Comparison of ENCODE assay signal across 24 mouse cellular contexts in genomic region chr15:56294910-56295438, GRCm38 (mm10).
A peak's percentile ranks its signal among the peaks of the same experiment; 100 is the strongest.
DNase-seq lines count a peak whose midpoint lies in the region; ATAC-seq and TF ChIP-seq lines count a peak whose summit lies in the region.
"Had no signal": no experiment of that assay in that cellular context is flagged by ENCODE, and none has a peak within 500 bp of the region (broad histone marks: within the 10 kb centered on the region; RNA-seq: fewer than 3 reads in every experiment).

No protein-coding gene starts in this region.

- H3K4me1 ChIP-seq in embryonic facial prominence, embryonic 14.5 days (ENCODE audit: control insufficient read depth, insufficient read depth, low read length): peaks cover 5% of the 10 kb centered on the region; the same call in 1 of the 2 replicates
- H3K4me1 ChIP-seq in limb, embryonic 14.5 days (ENCODE audit: control insufficient read depth, insufficient read depth, low read length): no peaks in the 10 kb centered on the region
- no peaks in the 10 kb centered on the region for H3K4me1 ChIP-seq in midbrain, embryonic 11.5 days (ENCODE audit: control insufficient read depth, insufficient read depth, low read length)
- H3K4me1 ChIP-seq: forebrain, embryonic 12.5 days; heart, embryonic 12.5 days; hindbrain, embryonic 13.5 days; midbrain, embryonic 10.5 days had no signal

- H3K9me3 ChIP-seq in embryonic facial prominence, embryonic 14.5 days (ENCODE audit: control insufficient read depth, low read length): no peaks in the 10 kb centered on the region
- no peaks in the 10 kb centered on the region for H3K9me3 ChIP-seq in limb, embryonic 14.5 days (ENCODE audit: control insufficient read depth, low read length)
- H3K9me3 ChIP-seq in midbrain, embryonic 11.5 days (ENCODE audit: control insufficient read depth, low read length): no peaks in the 10 kb centered on the region
- H3K9me3 ChIP-seq: forebrain, embryonic 12.5 days; heart, embryonic 12.5 days; hindbrain, embryonic 13.5 days; midbrain, embryonic 10.5 days had no signal

- peak; percentile 90 for ATAC-seq in embryonic facial prominence, embryonic 14.5 days (ENCODE audit: low read depth)
- ATAC-seq in limb, embryonic 14.5 days (ENCODE audit: low FRiP score, low read depth): peak; percentile 67; the same call in 1 of the 2 replicates
- ATAC-seq in midbrain, embryonic 11.5 days (ENCODE audit: low FRiP score): no peak
- no peak for ATAC-seq in CD4-positive, CD25-positive, alpha-beta regulatory T cell, adult 4 months

- no peak overlapping the region for H3K9ac ChIP-seq in embryonic facial prominence, embryonic 14.5 days (ENCODE audit: low read depth, low read length)
- H3K9ac ChIP-seq in limb, embryonic 14.5 days (ENCODE audit: low read depth, low read length, severe bottlenecking): no peak overlapping the region
- H3K9ac ChIP-seq in midbrain, embryonic 11.5 days (ENCODE audit: low read length): no peak overlapping the region
- H3K9ac ChIP-seq: forebrain, embryonic 12.5 days; heart, embryonic 12.5 days; hindbrain, embryonic 13.5 days; liver, embryonic 14.5 days; lung, embryonic 14.5 days had no signal

- peak; percentile 26 for DNase-seq in embryo, embryonic 10.5 days (ENCODE audit: low spot score)
- DNase-seq in embryo, embryonic 9.5 days (ENCODE audit: extremely low spot score): no peak
- DNase-seq in 3T3-L1 (ENCODE audit: low read depth, low spot score): peak; percentile 3
- peak; percentile 93 for DNase-seq in embryonic facial prominence, embryonic 14.5 days (ENCODE audit: low spot score)
- peak; percentile 79 for DNase-seq in limb, embryonic 14.5 days (ENCODE audit: low spot score)
- DNase-seq in heart, postnatal 10 days: no peak
- DNase-seq in midbrain, embryonic 11.5 days (ENCODE audit: low spot score, missing footprints): no peak
- DNase-seq: adrenal gland, postnatal 25 days; cerebellum, adult 8-10 months; heart, adult 18-20 months; heart, postnatal 14 days; kidney, adult 8-10 months; kidney, postnatal 10 days; left cerebral cortex, postnatal 4 days; lung, embryonic 14.5 days; lung, postnatal 36 days; thymus, adult 2 months had no signal

- no peak overlapping the region for H3K4me2 ChIP-seq in embryonic facial prominence, embryonic 14.5 days (ENCODE audit: low read depth, low read length)
- no peak overlapping the region for H3K4me2 ChIP-seq in limb, embryonic 14.5 days (replicated peaks; ENCODE audit: low read depth, low read length, severe bottlenecking)
- H3K4me2 ChIP-seq in midbrain, embryonic 11.5 days: no peak overlapping the region
- H3K4me2 ChIP-seq: forebrain, embryonic 12.5 days; heart, embryonic 12.5 days; hindbrain, embryonic 13.5 days; lung, embryonic 14.5 days had no signal

- 37% methylated on average over 3 of the region's 3 CpGs for WGBS in embryonic facial prominence, embryonic 14.5 days
- 22% methylated on average over 3 of the region's 3 CpGs for WGBS in limb, embryonic 14.5 days
- WGBS in midbrain, embryonic 11.5 days: 83% methylated on average over 3 of the region's 3 CpGs

- TF ChIP-seq POLR2A in limb, embryonic 14.5 days (IDR thresholded peaks at IDR 0.05; ENCODE audit: borderline replicate concordance, extremely low read depth, insufficient read depth, insufficient read length): no peak

- no peak overlapping the region for H3K4me3 ChIP-seq in embryonic facial prominence, embryonic 14.5 days (ENCODE audit: low read depth, low read length)
- no peak overlapping the region for H3K4me3 ChIP-seq in limb, embryonic 14.5 days (replicated peaks; ENCODE audit: low read length)
- no peak overlapping the region for H3K4me3 ChIP-seq in midbrain, embryonic 11.5 days (ENCODE audit: low read depth, low read length)
- H3K4me3 ChIP-seq: forebrain, embryonic 12.5 days; heart, embryonic 12.5 days; hindbrain, embryonic 13.5 days; midbrain, embryonic 10.5 days had no signal

- H3K27me3 ChIP-seq in embryonic facial prominence, embryonic 14.5 days (replicated peaks; ENCODE audit: control insufficient read depth, insufficient read depth, low read length): no peaks in the 10 kb centered on the region
- H3K27me3 ChIP-seq in limb, embryonic 14.5 days (ENCODE audit: control insufficient read depth, insufficient read depth, low read length): no peaks in the 10 kb centered on the region
- no peaks in the 10 kb centered on the region for H3K27me3 ChIP-seq in midbrain, embryonic 11.5 days (ENCODE audit: control insufficient read depth, insufficient read depth, low read length)
- H3K27me3 ChIP-seq: forebrain, embryonic 12.5 days; heart, embryonic 12.5 days; hindbrain, embryonic 13.5 days had no signal

- intact Hi-C loops in heart, postnatal 10 days (cut with DNase I): no loop called here

- no peaks in the 10 kb centered on the region for H3K36me3 ChIP-seq in embryonic facial prominence, embryonic 14.5 days (ENCODE audit: control insufficient read depth, insufficient read depth, low read length)
- H3K36me3 ChIP-seq in limb, embryonic 14.5 days (ENCODE audit: control insufficient read depth, insufficient read depth, low read length): no peaks in the 10 kb centered on the region
- H3K36me3 ChIP-seq in midbrain, embryonic 11.5 days (ENCODE audit: control insufficient read depth, insufficient read depth, low read length): no peaks in the 10 kb centered on the region
- H3K36me3 ChIP-seq: forebrain, embryonic 12.5 days; heart, embryonic 12.5 days; hindbrain, embryonic 13.5 days; midbrain, embryonic 10.5 days had no signal

- peak overlapping the region; percentile 2; the same call in 1 of the 2 replicates for H3K27ac ChIP-seq in embryonic facial prominence, embryonic 14.5 days (replicated peaks; ENCODE audit: low read depth, low read length)
- H3K27ac ChIP-seq in limb, embryonic 14.5 days (replicated peaks; ENCODE audit: low read depth, low read length): no peak overlapping the region
- no peak overlapping the region for H3K27ac ChIP-seq in midbrain, embryonic 11.5 days (ENCODE audit: low read depth, low read length)
- H3K27ac ChIP-seq: forebrain, embryonic 12.5 days; hindbrain, embryonic 13.5 days; liver, embryonic 14.5 days; midbrain, embryonic 10.5 days; stomach, postnatal 0 days had no signal

Comparison
In these comparisons a context has a peak if more than half of its experiments do, and no peak if none do; other contexts are left out.
1. DNase-seq: peak in embryo, embryonic 10.5 days (single experiment), 3T3-L1 (single experiment), embryonic facial prominence, embryonic 14.5 days (single experiment) and limb, embryonic 14.5 days (single experiment); none in embryo, embryonic 9.5 days (single experiment), heart, postnatal 10 days (0 of 2) and midbrain, embryonic 11.5 days (single experiment).
2. ATAC-seq: peak in embryonic facial prominence, embryonic 14.5 days (single experiment) and limb, embryonic 14.5 days (single experiment); none in midbrain, embryonic 11.5 days (single experiment) and CD4-positive, CD25-positive, alpha-beta regulatory T cell, adult 4 months (single experiment).